Mouse (Mus musculus): ENCODE measurements at regions not wholly inside any gene's neighbourhood (a gene's known extent, or its start where the extent isn't known, plus 50 kb on each side); places are given as distances from the start of the nearest gene placed in this dataset.
A peak's percentile ranks its signal among the peaks of the same experiment; 100 is the strongest.

DNA sequence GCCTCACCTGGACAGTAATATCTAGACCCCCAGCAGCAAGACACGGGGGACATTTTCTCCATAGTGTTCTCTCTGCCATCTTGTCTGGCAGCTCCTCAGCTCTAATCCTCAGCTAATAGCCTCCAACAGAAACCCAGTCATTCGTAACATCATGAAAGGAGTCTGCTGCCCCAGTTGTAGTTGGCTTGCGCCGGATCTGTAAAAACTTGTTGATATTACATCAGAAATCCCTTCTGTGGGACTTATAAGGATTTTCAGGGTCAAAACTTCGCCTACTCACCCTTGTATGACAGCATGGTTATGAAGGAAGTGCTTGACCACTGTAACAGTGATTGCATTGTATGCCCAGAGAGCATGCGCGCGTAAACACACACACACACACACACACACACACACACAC, 96.8 kb upstream of the Fat1 start:
- Histone ChIP-seq H3K9ac (ENCODE audit: low read depth, low read length) (no peak overlapping the region), H3K27me3 (replicated peaks; ENCODE audit: control insufficient read depth, insufficient read depth, low read length) (no peaks in the 10 kb centered on the region), H3K4me1 (ENCODE audit: control insufficient read depth, insufficient read depth, low read length) (no peaks in the 10 kb centered on the region), H3K4me3 (ENCODE audit: low read depth, low read length) (no peak overlapping the region), H3K4me2 (ENCODE audit: low read depth, low read length) (no peak overlapping the region), H3K9me3 (ENCODE audit: control insufficient read depth, low read length) (no peaks in the 10 kb centered on the region), H3K36me3 (ENCODE audit: control insufficient read depth, insufficient read depth, low read length) (no peaks in the 10 kb centered on the region), H3K27ac (replicated peaks; ENCODE audit: low read depth, low read length) (no peak overlapping the region)
- DNase-seq (ENCODE audit: low spot score) (no peak), ATAC-seq (ENCODE audit: low read depth) (no peak)
- WGBS: 81% methylated on average over 8 of the region's 8 CpGs

DNA sequence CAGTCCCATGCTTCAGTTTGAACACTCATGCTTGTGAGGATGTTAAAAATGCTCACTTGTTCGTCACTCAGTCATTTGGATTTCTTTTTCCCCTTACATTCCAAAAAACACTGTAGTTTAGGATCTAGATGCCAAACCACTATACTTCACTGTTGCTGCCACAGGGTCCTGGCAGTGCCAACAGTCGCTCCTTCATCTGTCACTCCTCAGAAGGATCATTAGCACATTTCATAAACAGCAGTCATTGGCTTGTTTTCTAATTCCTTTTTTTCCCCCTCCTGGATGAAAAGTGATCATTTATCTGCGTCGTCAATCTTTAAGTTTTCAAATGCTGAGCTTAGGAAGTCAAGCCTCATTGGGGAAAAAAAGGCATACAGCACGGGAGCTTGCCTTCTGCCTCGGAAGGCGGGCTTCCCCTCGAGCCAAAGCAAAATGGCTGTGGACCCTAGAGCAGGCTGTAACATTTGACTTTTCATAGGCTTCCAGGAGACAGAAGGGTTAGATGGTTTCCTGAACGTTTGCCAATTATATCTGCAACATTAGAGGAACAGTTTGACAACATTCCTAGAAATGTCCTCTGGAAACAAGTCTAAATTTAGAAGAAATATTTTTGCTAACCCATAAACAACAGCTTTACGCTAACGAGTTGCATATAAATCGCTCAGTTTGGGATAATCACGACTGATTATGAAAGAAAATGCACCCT, 95.6 kb upstream of the Fat1 start:
- Histone ChIP-seq H3K4me1 (ENCODE audit: control insufficient read depth, insufficient read depth, low read length) (no peaks in the 10 kb centered on the region), H3K4me2 (ENCODE audit: low read depth, low read length) (no peak overlapping the region), H3K36me3 (ENCODE audit: control insufficient read depth, insufficient read depth, low read length) (no peaks in the 10 kb centered on the region), H3K27me3 (replicated peaks; ENCODE audit: control insufficient read depth, insufficient read depth, low read length) (no peaks in the 10 kb centered on the region), H3K9ac (ENCODE audit: low read depth, low read length) (no peak overlapping the region), H3K9me3 (ENCODE audit: control insufficient read depth, low read length) (no peaks in the 10 kb centered on the region), H3K4me3 (ENCODE audit: low read depth, low read length) (no peak overlapping the region), H3K27ac (replicated peaks; ENCODE audit: low read depth, low read length) (no peak overlapping the region)
- no peak for DNase-seq (ENCODE audit: low spot score)
- WGBS: 56% methylated on average over 13 of the region's 13 CpGs
- ATAC-seq (ENCODE audit: low read depth): no peak

- H3K9me3 ChIP-seq (ENCODE audit: control insufficient read depth, low read length): no peaks in the 10 kb centered on the region
- H3K36me3 ChIP-seq (ENCODE audit: control insufficient read depth, insufficient read depth, low read length): no peaks in the 10 kb centered on the region
- no peak overlapping the region for H3K9ac ChIP-seq (ENCODE audit: low read depth, low read length)
- WGBS: 63% methylated on average over 3 of the region's 3 CpGs
- H3K4me2 ChIP-seq (ENCODE audit: low read depth, low read length): no peak overlapping the region
- no peak overlapping the region for H3K4me3 ChIP-seq (ENCODE audit: low read depth, low read length)
- H3K27ac ChIP-seq (replicated peaks; ENCODE audit: low read depth, low read length): no peak overlapping the region
- DNase-seq (ENCODE audit: low spot score) (no peak), ATAC-seq (ENCODE audit: low read depth) (peak; percentile 15; the same call in 1 of the 2 replicates)
- H3K27me3 ChIP-seq (replicated peaks; ENCODE audit: control insufficient read depth, insufficient read depth, low read length): no peaks in the 10 kb centered on the region
- no peaks in the 10 kb centered on the region for H3K4me1 ChIP-seq (ENCODE audit: control insufficient read depth, insufficient read depth, low read length)
Observed at GRCm38 (mm10) chr8:44840646-44841045, 94.6 kb upstream of the Fat1 start.

DNA sequence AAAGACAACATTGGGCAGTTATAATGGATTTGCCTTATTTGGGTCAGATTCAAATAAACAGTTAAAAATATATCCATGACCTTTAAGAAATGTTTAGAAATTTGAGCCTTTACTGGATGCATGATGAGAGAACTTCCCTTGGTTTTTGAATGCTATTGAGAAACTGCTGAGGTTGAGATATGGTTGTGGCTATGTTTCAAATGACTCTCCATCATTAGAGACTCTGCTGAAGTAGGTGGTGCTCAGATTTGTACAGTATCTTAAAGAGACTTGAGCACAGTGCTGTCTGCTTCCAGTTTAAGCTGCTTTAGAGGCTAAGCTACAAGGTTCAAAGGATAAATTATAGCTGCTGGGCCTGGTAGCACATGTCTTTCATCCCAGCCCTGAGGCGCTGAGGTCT, 90.9 kb upstream of the Fat1 start:
- no peak overlapping the region for H3K4me3 ChIP-seq (ENCODE audit: low read depth, low read length)
- DNase-seq (ENCODE audit: low spot score): no peak
- no peaks in the 10 kb centered on the region for H3K4me1 ChIP-seq (ENCODE audit: control insufficient read depth, insufficient read depth, low read length)
- WGBS: 84% methylated on average over 1 of the region's 1 CpGs
- H3K36me3 ChIP-seq (ENCODE audit: control insufficient read depth, insufficient read depth, low read length): no peaks in the 10 kb centered on the region
- no peak overlapping the region for H3K27ac ChIP-seq (replicated peaks; ENCODE audit: low read depth, low read length)
- H3K9ac ChIP-seq (ENCODE audit: low read depth, low read length): no peak overlapping the region
- no peaks in the 10 kb centered on the region for H3K27me3 ChIP-seq (replicated peaks; ENCODE audit: control insufficient read depth, insufficient read depth, low read length)
- H3K9me3 ChIP-seq (ENCODE audit: control insufficient read depth, low read length): no peaks in the 10 kb centered on the region
- no peak overlapping the region for H3K4me2 ChIP-seq (ENCODE audit: low read depth, low read length)
- ATAC-seq (ENCODE audit: low read depth): no peak

DNA sequence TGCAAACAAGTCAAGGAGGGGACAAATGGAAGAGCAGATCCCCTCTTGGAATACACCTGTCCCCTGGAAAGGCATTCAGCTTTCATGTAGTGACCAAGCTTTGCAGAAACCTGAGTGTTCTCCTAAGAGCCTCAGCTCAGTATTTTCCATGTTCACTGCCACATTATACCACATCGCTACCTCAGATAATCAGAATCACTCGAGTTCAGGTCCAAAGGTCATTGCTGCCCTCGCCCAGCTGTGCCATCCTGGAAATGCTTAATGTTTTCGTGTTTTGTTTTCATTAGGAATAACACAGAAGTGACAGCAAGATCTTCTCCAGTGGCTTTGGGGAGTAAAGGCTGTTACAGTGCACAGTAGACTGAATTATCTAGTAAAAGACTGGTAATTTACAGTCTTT, 83.0 kb upstream of the Fat1 start:
- H3K4me1 ChIP-seq (ENCODE audit: control insufficient read depth, insufficient read depth, low read length): no peaks in the 10 kb centered on the region
- H3K4me3 ChIP-seq (ENCODE audit: low read depth, low read length): no peak overlapping the region
- H3K9me3 ChIP-seq (ENCODE audit: control insufficient read depth, low read length): no peaks in the 10 kb centered on the region
- H3K36me3 ChIP-seq (ENCODE audit: control insufficient read depth, insufficient read depth, low read length): no peaks in the 10 kb centered on the region
- WGBS: 58% methylated on average over 4 of the region's 4 CpGs
- H3K27me3 ChIP-seq (replicated peaks; ENCODE audit: control insufficient read depth, insufficient read depth, low read length): no peaks in the 10 kb centered on the region
- H3K9ac ChIP-seq (ENCODE audit: low read depth, low read length): no peak overlapping the region
- ATAC-seq (ENCODE audit: low read depth) (no peak), DNase-seq (ENCODE audit: low spot score) (no peak)
- no peak overlapping the region for H3K27ac ChIP-seq (replicated peaks; ENCODE audit: low read depth, low read length)
- no peak overlapping the region for H3K4me2 ChIP-seq (ENCODE audit: low read depth, low read length)

DNA sequence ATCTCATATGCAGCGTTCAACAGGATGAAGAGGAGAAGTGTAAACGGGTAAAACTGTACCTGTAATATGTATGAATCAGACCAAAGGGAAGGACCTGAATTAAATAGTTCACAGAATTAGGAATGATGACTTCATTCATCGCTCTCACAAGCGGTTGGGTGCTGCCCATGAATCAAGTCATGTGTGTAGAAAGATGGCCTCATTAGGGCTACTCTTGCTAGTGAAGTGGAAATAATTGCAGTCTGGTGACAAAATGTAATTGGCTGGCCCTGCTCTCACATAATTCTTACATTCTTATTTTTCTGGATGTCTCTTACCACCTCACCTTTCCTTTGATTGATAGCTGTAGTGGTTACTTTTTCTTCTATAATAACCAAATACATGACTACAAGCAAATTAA, 80.1 kb upstream of the Fat1 start:
- H3K9ac ChIP-seq (ENCODE audit: low read depth, low read length): no peak overlapping the region
- no peaks in the 10 kb centered on the region for H3K9me3 ChIP-seq (ENCODE audit: control insufficient read depth, low read length)
- ATAC-seq (ENCODE audit: low read depth) (no peak), DNase-seq (ENCODE audit: low spot score) (no peak)
- H3K36me3 ChIP-seq (ENCODE audit: control insufficient read depth, insufficient read depth, low read length): no peaks in the 10 kb centered on the region
- H3K27ac ChIP-seq (replicated peaks; ENCODE audit: low read depth, low read length): no peak overlapping the region
- H3K4me2 ChIP-seq (ENCODE audit: low read depth, low read length): no peak overlapping the region
- 94% methylated on average over 4 of the region's 4 CpGs for WGBS
- no peaks in the 10 kb centered on the region for H3K4me1 ChIP-seq (ENCODE audit: control insufficient read depth, insufficient read depth, low read length)
- H3K27me3 ChIP-seq (replicated peaks; ENCODE audit: control insufficient read depth, insufficient read depth, low read length): no peaks in the 10 kb centered on the region
- H3K4me3 ChIP-seq (ENCODE audit: low read depth, low read length): no peak overlapping the region

- no peak for DNase-seq (ENCODE audit: low spot score)
- Histone ChIP-seq H3K27ac (replicated peaks; ENCODE audit: low read depth, low read length) (no peak overlapping the region; the same call in 1 of the 2 replicates), H3K4me2 (ENCODE audit: low read depth, low read length) (peak overlapping the region; percentile 13; the same call in 1 of the 2 replicates), H3K4me1 (ENCODE audit: control insufficient read depth, insufficient read depth, low read length) (no peaks in the 10 kb centered on the region), H3K4me3 (ENCODE audit: low read depth, low read length) (no peak overlapping the region), H3K9me3 (ENCODE audit: control insufficient read depth, low read length) (no peaks in the 10 kb centered on the region), H3K36me3 (ENCODE audit: control insufficient read depth, insufficient read depth, low read length) (no peaks in the 10 kb centered on the region), H3K27me3 (replicated peaks; ENCODE audit: control insufficient read depth, insufficient read depth, low read length) (no peaks in the 10 kb centered on the region), H3K9ac (ENCODE audit: low read depth, low read length) (no peak overlapping the region)
- ATAC-seq (ENCODE audit: low read depth): no peak
- 38% methylated on average over 6 of the region's 6 CpGs for WGBS
Observed at GRCm38 (mm10) chr8:44867202-44867601, 68.0 kb upstream of the Fat1 start.

GRCm38 (mm10) chr8:44867666-44868065, 67.6 kb upstream of the Fat1 start:
- ATAC-seq (ENCODE audit: low read depth) (no peak), DNase-seq (ENCODE audit: low spot score) (peak; percentile 70)
- Histone ChIP-seq H3K27ac (replicated peaks; ENCODE audit: low read depth, low read length) (no peak overlapping the region; the same call in 1 of the 2 replicates), H3K9me3 (ENCODE audit: control insufficient read depth, low read length) (no peaks in the 10 kb centered on the region), H3K36me3 (ENCODE audit: control insufficient read depth, insufficient read depth, low read length) (no peaks in the 10 kb centered on the region), H3K9ac (ENCODE audit: low read depth, low read length) (no peak overlapping the region), H3K4me2 (ENCODE audit: low read depth, low read length) (peak overlapping the region; percentile 13; the same call in 1 of the 2 replicates), H3K27me3 (replicated peaks; ENCODE audit: control insufficient read depth, insufficient read depth, low read length) (no peaks in the 10 kb centered on the region), H3K4me3 (ENCODE audit: low read depth, low read length) (no peak overlapping the region), H3K4me1 (ENCODE audit: control insufficient read depth, insufficient read depth, low read length) (no peaks in the 10 kb centered on the region)
- WGBS: 33% methylated on average over 5 of the region's 5 CpGs

DNA sequence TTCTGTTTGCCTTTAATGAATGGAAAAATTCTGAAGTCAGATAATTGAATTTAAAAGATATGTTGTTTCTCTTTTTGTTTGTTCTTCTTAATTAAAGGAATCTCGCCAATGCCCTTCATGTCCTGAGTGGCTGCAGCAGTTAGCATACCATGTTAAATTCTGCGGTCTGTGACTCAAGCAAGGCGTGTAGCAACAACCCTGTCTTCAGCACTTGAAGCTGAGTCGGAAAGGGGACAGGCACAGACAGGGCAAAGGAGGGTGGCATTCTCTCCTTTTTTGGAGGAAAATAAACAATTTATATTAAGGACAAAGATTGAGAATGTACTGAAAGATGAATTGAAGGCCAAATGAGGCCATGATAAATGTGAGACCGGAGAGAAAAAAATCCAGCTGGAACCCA, 58.2 kb upstream of the Fat1 start:
- 0 out of 2 replicates have a peak, but pooled peaks cover 4% of the 10 kb centered on the region for H3K4me1 ChIP-seq (ENCODE audit: control insufficient read depth, insufficient read depth, low read length)
- no peaks in the 10 kb centered on the region for H3K36me3 ChIP-seq (ENCODE audit: control insufficient read depth, insufficient read depth, low read length)
- no peak overlapping the region for H3K4me3 ChIP-seq (ENCODE audit: low read depth, low read length)
- no peaks in the 10 kb centered on the region for H3K27me3 ChIP-seq (replicated peaks; ENCODE audit: control insufficient read depth, insufficient read depth, low read length)
- H3K9me3 ChIP-seq (ENCODE audit: control insufficient read depth, low read length): no peaks in the 10 kb centered on the region
- ATAC-seq (ENCODE audit: low read depth) (no peak), DNase-seq (ENCODE audit: low spot score) (peak; percentile 57)
- H3K9ac ChIP-seq (ENCODE audit: low read depth, low read length): no peak overlapping the region
- no peak overlapping the region for H3K4me2 ChIP-seq (ENCODE audit: low read depth, low read length)
- 31% methylated on average over 5 of the region's 5 CpGs for WGBS
- H3K27ac ChIP-seq (replicated peaks; ENCODE audit: low read depth, low read length): no peak overlapping the region

Data from embryonic facial prominence, embryonic 14.5 days (tissue).